Mouse (Mus musculus): Measurements from ENCODE around the gene 1700021F05Rik. TPM values are rescaled to one million over a fixed set of nuclear protein-coding genes. Genes with fewer than 3 reads are reported as not detected.
"Not testable (repeated sequence)": the region's sequence is repeated elsewhere in the genome, so short reads cannot be mapped to it uniquely, and the experiment has no call there.

Gene 1700021F05Rik
- total RNA-seq, 2 experiments from 2014 or later = 97.0 to 98.4 TPM

- DNase-seq = no peak
- intact Hi-C loops (cut with DNase I) = loop anchor here (10.0 kb wide), 2 partner anchors 595 to 1515 kb away; partner anchors contain the start of gene Prep
These were observed 8.6 kb upstream of the 1700021F05Rik start for GRCm38 (mm10) chr10:43549411-43549810.

GRCm38 (mm10) chr10:43541153-43541544 is 355 bp upstream of the 1700021F05Rik start:
- no peak for DNase-seq
- intact Hi-C loops (cut with DNase I) = loop anchor here (10.0 kb wide), 2 partner anchors 586 to 1524 kb away; partner anchors contain the start of gene Prep

GRCm38 (mm10) chr10:43539746-43540310 is 966 bp downstream of the 1700021F05Rik start:
- DNase-seq = no peak

GRCm38 (mm10) chr10:43538831-43539230 is 2.0 kb downstream of the 1700021F05Rik start:
- DNase-seq = no peak
- intact Hi-C loops (cut with DNase I) = no loop called here

More at GRCm38 (mm10) chr10:43539746-43540310, 966 bp downstream of the 1700021F05Rik start:
- intact Hi-C loops (cut with DNase I) = loop anchor here (1.0 to 10.0 kb wide), 3 partner anchors 61 to 1525 kb away; partner anchors contain the start of gene Prep

- no peak for DNase-seq
- intact Hi-C loops (cut with DNase I) = no loop called here
These were observed 3.1 kb downstream of the 1700021F05Rik start for GRCm38 (mm10) chr10:43537652-43538051.

- DNase-seq = no peak
- intact Hi-C loops (cut with DNase I) = no loop called here
These were observed 6.4 kb downstream of the 1700021F05Rik start for GRCm38 (mm10) chr10:43534382-43534781.

- intact Hi-C loops (cut with DNase I) = no loop called here
- DNase-seq = no peak
These were observed 13.2 kb downstream of the 1700021F05Rik start for GRCm38 (mm10) chr10:43527283-43528269.

- intact Hi-C loops (cut with DNase I); DNase-seq: not testable (repeated sequence)
These were observed 16.9 kb downstream of the 1700021F05Rik start, which contains the start of gene Gm9803 for GRCm38 (mm10) chr10:43523931-43524330. Gene Gm9803, plus strand, starts transcription at chr10:43524084.

- intact Hi-C loops (cut with DNase I) = no loop called here
- no peak for DNase-seq
These were observed 20.8 kb downstream of the 1700021F05Rik start for GRCm38 (mm10) chr10:43519977-43520376.

GRCm38 (mm10) chr10:43518368-43518767 is 22.4 kb downstream of the 1700021F05Rik start:
- intact Hi-C loops (cut with DNase I) = no loop called here
- peak; percentile 30 to 39 for DNase-seq

- intact Hi-C loops (cut with DNase I) = no loop called here
- peak; percentile 42 to 57 for DNase-seq
These were observed 23.0 kb downstream of the 1700021F05Rik start for GRCm38 (mm10) chr10:43517836-43518235.

- no peak for DNase-seq
- intact Hi-C loops (cut with DNase I) = no loop called here
These were observed 23.7 kb downstream of the 1700021F05Rik start for GRCm38 (mm10) chr10:43516992-43517660.

- no peak for DNase-seq
- intact Hi-C loops (cut with DNase I) = no loop called here
These were observed 27.8 kb downstream of the 1700021F05Rik start for GRCm38 (mm10) chr10:43512976-43513375.

- DNase-seq = no peak
- intact Hi-C loops (cut with DNase I) = no loop called here
These were observed 31.6 kb downstream of the 1700021F05Rik start for GRCm38 (mm10) chr10:43509228-43509627.

GRCm38 (mm10) chr10:43507051-43507450 is 33.7 kb downstream of the 1700021F05Rik start:
- intact Hi-C loops (cut with DNase I) = no loop called here
- no peak for DNase-seq

GRCm38 (mm10) chr10:43504291-43504690 is 36.5 kb downstream of the 1700021F05Rik start:
- no peak for DNase-seq
- intact Hi-C loops (cut with DNase I) = no loop called here

- intact Hi-C loops (cut with DNase I) = no loop called here
- no peak for DNase-seq
These were observed 38.2 kb downstream of the 1700021F05Rik start for GRCm38 (mm10) chr10:43502599-43502998.

GRCm38 (mm10) chr10:43490846-43491245 is 49.9 kb downstream of the 1700021F05Rik start:
- intact Hi-C loops (cut with DNase I) = no loop called here
- peak in 1 of 2 experiments; percentile 45 for DNase-seq

GRCm38 (mm10) chr10:43490034-43490433 is 50.8 kb downstream of the 1700021F05Rik start:
- intact Hi-C loops (cut with DNase I) = no loop called here
- no peak for DNase-seq

- DNase-seq = no peak
- intact Hi-C loops (cut with DNase I) = no loop called here
These were observed 51.2 kb downstream of the 1700021F05Rik start for GRCm38 (mm10) chr10:43489550-43489949.

- DNase-seq = no peak
- intact Hi-C loops (cut with DNase I) = no loop called here
These were observed 51.7 kb downstream of the 1700021F05Rik start for GRCm38 (mm10) chr10:43489139-43489538.
